Mouse (Mus musculus) spleen, adult 12 weeks (tissue): ENCODE results near the gene Rab12.
"Not testable (repeated sequence)": the region's sequence is repeated elsewhere in the genome, so short reads cannot be mapped to it uniquely, and the experiment has no call there.

ENCODE experiments used
- DNase-seq: peaks from one replicate; pipeline ENCODE4 v3.0.0; 2022; ENCODE audit warnings: low spot score

The Rab12 gene

GRCm38 (mm10) chr17:66519554-66520553 lies at the start of gene Rab12:
Rab12 (minus strand) TSS chr17:66519729.
- DNase-seq, result peak; percentile 78

- no peak for DNase-seq
Observed at GRCm38 (mm10) chr17:66564213-66564612, 44.7 kb upstream of the Rab12 start.

GRCm38 (mm10) chr17:66563551-66563950 lies 44.0 kb upstream of the Rab12 start:
- DNase-seq, result no peak

GRCm38 (mm10) chr17:66561380-66561779 lies 41.9 kb upstream of the Rab12 start:
- DNase-seq, result no peak

GRCm38 (mm10) chr17:66558404-66559317 lies 39.1 kb upstream of the Rab12 start:
- DNase-seq, result no peak

- DNase-seq, result no peak
Observed at GRCm38 (mm10) chr17:66552690-66553089, 33.2 kb upstream of the Rab12 start.

GRCm38 (mm10) chr17:66550486-66550885 lies 31.0 kb upstream of the Rab12 start:
- no peak for DNase-seq

GRCm38 (mm10) chr17:66532285-66532684 lies 12.8 kb upstream of the Rab12 start:
- DNase-seq, result no peak

GRCm38 (mm10) chr17:66523396-66523795 lies 3.9 kb upstream of the Rab12 start:
- no peak for DNase-seq

- not testable (repeated sequence) for DNase-seq
Observed at GRCm38 (mm10) chr17:66522631-66523030, 3.1 kb upstream of the Rab12 start.

GRCm38 (mm10) chr17:66518877-66519553 lies 514 bp downstream of the Rab12 start:
- peak; percentile 25 for DNase-seq

GRCm38 (mm10) chr17:66516953-66517352 lies 2.6 kb downstream of the Rab12 start:
- no peak for DNase-seq

GRCm38 (mm10) chr17:66514288-66514995 lies 5.1 kb downstream of the Rab12 start:
- no peak for DNase-seq

GRCm38 (mm10) chr17:66512202-66512956 lies 7.2 kb downstream of the Rab12 start:
- no peak for DNase-seq

GRCm38 (mm10) chr17:66510221-66510683 lies 9.3 kb downstream of the Rab12 start:
- DNase-seq, result no peak

- DNase-seq, result no peak
Observed at GRCm38 (mm10) chr17:66507049-66507954, 12.2 kb downstream of the Rab12 start.

- DNase-seq, result no peak
Observed at GRCm38 (mm10) chr17:66504964-66505363, 14.6 kb downstream of the Rab12 start.

- DNase-seq, result no peak
Observed at GRCm38 (mm10) chr17:66504248-66504647, 15.3 kb downstream of the Rab12 start.

- DNase-seq, result no peak
Observed at GRCm38 (mm10) chr17:66503466-66503865, 16.1 kb downstream of the Rab12 start.
